Mouse (Mus musculus) intestine, embryonic 14.5 days (tissue): ENCODE data around the gene Gpbar1. TPM values are rescaled to one million over a fixed set of nuclear protein-coding genes. Genes with fewer than 3 reads are reported as not detected.

ENCODE experiments used
- ATAC-seq: fragments of 200-750 bp; cut with Nextera tagmentation; replicated peaks from 2 replicates; pipeline ENCODE4 v1.8.0; 2017; ENCODE audit warnings: low read depth, moderate number of reproducible peaks, moderate TSS enrichment, moderate library complexity; ENCODE audit not compliant: low FRiP score, low TSS enrichment
- DNase-seq: peaks from one replicate; pipeline ENCODE4 v3.0.0-alpha.2; 2018; ENCODE audit warnings: low spot score
- H3K27ac ChIP-seq: fragments of 300-500 bp; sonication (generic); 2 replicates; pipeline ENCODE4 v1.5.1; 2014; ENCODE audit warnings: low read depth, mild to moderate bottlenecking, control low read depth
- H3K27me3 ChIP-seq: fragments of 300-500 bp; sonication (generic); replicated peaks from 2 replicates; pipeline ENCODE4 v1.6.1; 2014; ENCODE audit warnings: low read length, control low read depth; ENCODE audit not compliant: control insufficient read depth, insufficient read depth
- H3K36me3 ChIP-seq: fragments of 300-500 bp; sonication (generic); 2 replicates; pipeline ENCODE4 v1.6.1; 2014; ENCODE audit warnings: low read length, control low read depth; ENCODE audit not compliant: control insufficient read depth, insufficient read depth
- H3K4me1 ChIP-seq: fragments of 300-500 bp; sonication (generic); replicated peaks from 2 replicates; pipeline ENCODE4 v1.6.1; 2014; ENCODE audit warnings: low read length, control low read depth, mixed read lengths; ENCODE audit not compliant: control insufficient read depth, insufficient read depth
- H3K4me2 ChIP-seq: fragments of 300-500 bp; sonication (generic); 2 replicates; pipeline ENCODE4 v1.6.1; 2014; ENCODE audit warnings: low read length
- H3K4me3 ChIP-seq: fragments of 300-500 bp; sonication (generic); 2 replicates; pipeline ENCODE4 v1.5.1; 2014; ENCODE audit warnings: low read depth, low read length, control low read depth, mixed read lengths
- H3K9ac ChIP-seq: fragments of 300-500 bp; sonication (generic); 2 replicates; pipeline ENCODE4 v1.6.1; 2014; ENCODE audit warnings: mild to moderate bottlenecking, low read length
- H3K9me3 ChIP-seq: fragments of 300-500 bp; sonication (generic); 2 replicates; pipeline ENCODE4 v1.6.1; 2016; ENCODE audit warnings: low read length, control low read depth; ENCODE audit not compliant: control insufficient read depth
- WGBS: fragments of 180-500 bp; shearing (Covaris S2); extraction: QIAGEN DNeasy Blood & Tissue Kit; methylation state at CpG from one replicate; pipeline ENCODE4 v1.1.7; 2014; 5-methylcytosine and 5-hydroxymethylcytosine counted together
- polyA plus RNA-seq: library from polyadenylated mRNA; unstranded; fragments of >200 nt; fragmentation: Nextera tagmentation; extraction: Ambion mirVana; gene quantifications from 2 replicates; pipeline ENCODE4 v1.2.1, GENCODE M21; 2014

The Gpbar1 gene
- polyA plus RNA-seq, 1 experiment from 2014 or later: 9.1 TPM

GRCm38 (mm10) chr1:74256782-74257181 is 21.6 kb upstream of the Gpbar1 start:
- Histone ChIP-seq H3K4me2 (no peak overlapping the region), H3K36me3 (peaks cover 94% of the 10 kb centered on the region), H3K27ac (no peak overlapping the region)

DNA sequence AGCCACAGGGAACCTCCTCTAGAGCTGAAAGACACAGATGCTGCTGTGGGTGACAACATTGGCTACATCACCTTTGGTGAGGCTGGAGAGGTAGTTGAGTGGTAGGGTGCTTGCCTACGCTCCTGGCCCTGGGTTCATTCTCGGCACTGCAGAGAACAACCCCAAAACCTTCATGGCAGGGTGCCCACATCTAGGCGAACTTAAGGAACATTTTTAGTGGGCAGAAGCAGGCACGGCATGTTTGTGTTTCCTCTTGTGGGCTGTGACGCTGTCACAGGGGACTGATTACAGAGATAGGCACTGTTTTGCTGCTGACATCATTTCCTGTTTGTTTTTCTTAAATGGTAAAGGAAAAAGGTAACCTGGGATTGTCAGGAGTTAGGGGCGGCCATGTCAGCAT is 15.8 kb upstream of the Gpbar1 start:
- Histone ChIP-seq H3K36me3 (peaks cover 94% of the 10 kb centered on the region), H3K4me1 (no peaks in the 10 kb centered on the region), H3K9me3 (no peaks in the 10 kb centered on the region)

More at GRCm38 (mm10) chr1:74256782-74257181, 21.6 kb upstream of the Gpbar1 start:
- DNase-seq: no peak
- no peaks in the 10 kb centered on the region for H3K4me1 ChIP-seq
- no peak for ATAC-seq
- H3K4me3 ChIP-seq: no peak overlapping the region
- H3K9ac ChIP-seq: no peak overlapping the region
- H3K9me3 ChIP-seq: no peaks in the 10 kb centered on the region
- H3K27me3 ChIP-seq: no peaks in the 10 kb centered on the region
- WGBS: 84% methylated on average over 4 of the region's 4 CpGs

GRCm38 (mm10) chr1:74268750-74269149 is 9.6 kb upstream of the Gpbar1 start:
- H3K9me3 ChIP-seq: no peaks in the 10 kb centered on the region
- H3K27me3 ChIP-seq: no peaks in the 10 kb centered on the region
- no peak for DNase-seq
- H3K4me3 ChIP-seq: no peak overlapping the region
- no peak overlapping the region for H3K9ac ChIP-seq
- WGBS: 84% methylated on average over 8 of the region's 8 CpGs
- peaks cover 20% of the 10 kb centered on the region for H3K4me1 ChIP-seq
- H3K36me3 ChIP-seq: peaks cover 55% of the 10 kb centered on the region
- H3K4me2 ChIP-seq: no peak overlapping the region
- H3K27ac ChIP-seq: no peak overlapping the region
- no peak for ATAC-seq

More for the DNA sequence above, 15.8 kb upstream of the Gpbar1 start:
- Histone ChIP-seq H3K27me3 (no peaks in the 10 kb centered on the region), H3K4me3 (no peak overlapping the region), H3K27ac (no peak overlapping the region), H3K4me2 (no peak overlapping the region), H3K9ac (no peak overlapping the region)
- ATAC-seq (no peak), DNase-seq (no peak)
- 82% methylated on average over 6 of the region's 6 CpGs for WGBS

- DNase-seq: peak; percentile 79
- no peak overlapping the region for H3K4me3 ChIP-seq
- H3K9me3 ChIP-seq: no peaks in the 10 kb centered on the region
- peaks cover 26% of the 10 kb centered on the region for H3K36me3 ChIP-seq
- no peak overlapping the region for H3K4me2 ChIP-seq
- 29% methylated on average over 4 of the region's 4 CpGs for WGBS
- peak overlapping the region; percentile 76 for H3K27ac ChIP-seq
- ATAC-seq: no peak
- no peaks in the 10 kb centered on the region for H3K27me3 ChIP-seq
- H3K4me1 ChIP-seq: peaks cover 38% of the 10 kb centered on the region
- no peak overlapping the region for H3K9ac ChIP-seq
Measured at GRCm38 (mm10) chr1:74271659-74272058, 6.7 kb upstream of the Gpbar1 start.

GRCm38 (mm10) chr1:74275015-74275414 is 3.3 kb upstream of the Gpbar1 start:
- Histone ChIP-seq H3K36me3 (peaks cover 13% of the 10 kb centered on the region), H3K9me3 (no peaks in the 10 kb centered on the region), H3K27me3 (no peaks in the 10 kb centered on the region), H3K9ac (no peak overlapping the region), H3K4me2 (peak overlapping the region; percentile 39), H3K4me1 (peaks cover 53% of the 10 kb centered on the region), H3K4me3 (no peak overlapping the region), H3K27ac (peak overlapping the region; percentile 88)
- WGBS: 10% methylated on average over 9 of the region's 9 CpGs
- peak; percentile 71 for ATAC-seq
- DNase-seq: peak; percentile 73

DNA sequence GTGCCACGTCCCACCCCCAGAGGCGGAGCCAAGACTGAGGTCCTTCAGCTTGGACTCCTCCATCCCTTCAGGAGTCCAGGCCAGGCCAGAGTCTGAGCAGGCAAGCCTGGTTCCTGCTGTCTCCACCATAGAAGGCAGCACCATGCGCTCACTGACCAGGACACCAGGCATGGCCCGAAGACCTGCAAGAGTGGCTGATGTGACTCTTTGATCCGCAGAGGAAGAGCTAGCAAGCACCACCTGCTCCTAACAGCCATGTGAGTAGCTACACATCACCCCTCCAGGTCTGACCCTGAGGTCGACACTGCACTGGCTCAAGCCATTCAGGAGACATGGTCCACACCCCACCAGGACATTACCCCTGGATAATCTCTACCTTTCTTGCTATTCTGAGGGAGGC is 1.3 kb upstream of the Gpbar1 start:
- no peak for ATAC-seq

GRCm38 (mm10) chr1:74277883-74278537 is 340 bp upstream of the Gpbar1 start:
- 30% methylated on average over 8 of the region's 8 CpGs for WGBS

More for the DNA sequence above, 1.3 kb upstream of the Gpbar1 start:
- Histone ChIP-seq H3K27ac (no peak overlapping the region), H3K9me3 (no peaks in the 10 kb centered on the region), H3K4me1 (peaks cover 41% of the 10 kb centered on the region), H3K9ac (no peak overlapping the region; the same call in 1 of the 2 replicates), H3K27me3 (no peaks in the 10 kb centered on the region), H3K4me3 (peak overlapping the region; percentile 27), H3K36me3 (peaks cover 33% of the 10 kb centered on the region), H3K4me2 (peak overlapping the region; percentile 40)
- WGBS: 45% methylated on average over 6 of the region's 6 CpGs
- no peak for DNase-seq

GRCm38 (mm10) chr1:74278988-74279387 is 638 bp downstream of the Gpbar1 start:
- ATAC-seq: no peak
- Histone ChIP-seq H3K36me3 (peaks cover 44% of the 10 kb centered on the region), H3K4me1 (peaks cover 52% of the 10 kb centered on the region), H3K27me3 (no peaks in the 10 kb centered on the region), H3K9me3 (no peaks in the 10 kb centered on the region), H3K9ac (no peak overlapping the region), H3K4me3 (no peak overlapping the region), H3K27ac (no peak overlapping the region), H3K4me2 (no peak overlapping the region)
- no peak for DNase-seq
- WGBS: 87% methylated on average over 11 of the region's 11 CpGs

More at GRCm38 (mm10) chr1:74277883-74278537, 340 bp upstream of the Gpbar1 start:
- DNase-seq (no peak), ATAC-seq (no peak)
- no peaks in the 10 kb centered on the region for H3K27me3 ChIP-seq
- H3K9me3 ChIP-seq: no peaks in the 10 kb centered on the region
- peaks cover 50% of the 10 kb centered on the region for H3K4me1 ChIP-seq
- peak overlapping the region; percentile 27 for H3K4me3 ChIP-seq
- peak overlapping the region; percentile 22; the same call in 1 of the 2 replicates for H3K9ac ChIP-seq
- no peak overlapping the region for H3K27ac ChIP-seq
- H3K4me2 ChIP-seq: peak overlapping the region; percentile 40
- H3K36me3 ChIP-seq: peaks cover 42% of the 10 kb centered on the region
